Mouse (Mus musculus) small intestine, adult 2 months (tissue): Measurements from ENCODE around the gene Hoxa5.

Experiments used
- CTCF ChIP-seq: fragments of 200-500 bp; IDR thresholded peaks from 2 replicates; pipeline ENCODE4 v1.5.1; 2012; ENCODE audit warnings: low read depth, mild to moderate bottlenecking, control low read depth, inconsistent platforms, low read length, moderate library complexity, mixed read lengths; ENCODE audit not compliant: insufficient replicate concordance, insufficient read length; ENCODE audit errors: extremely low read depth
- POLR2A ChIP-seq: fragments of 200-500 bp; IDR thresholded peaks from 2 replicates; pipeline ENCODE4 v1.6.1; 2012; ENCODE audit warnings: low read depth, mild to moderate bottlenecking, control low read depth, inconsistent platforms, low read length, moderate library complexity

- TF ChIP-seq CTCF (no peak), POLR2A (no peak)
Measured at GRCm38 (mm10) chr6:52177806-52178205, 26.6 kb downstream of the Hoxa5 start.
